Mouse (Mus musculus): Measurements from ENCODE around the gene Otoa. TPM values are rescaled to one million over a fixed set of nuclear protein-coding genes. Genes with fewer than 3 reads are reported as not detected.

Gene Otoa
- polyA plus RNA-seq (2016; fragmentation: Nextera tagmentation; extraction: Ambion mirVana), result 0.05 and 0.09 TPM in 2 replicates

GRCm38 (mm10) chr7:121081350-121081749 is at the start of gene Otoa:
Otoa (plus strand) TSS chr7:121081650.
- Histone ChIP-seq H3K4me3 (no peak within 1 kb of the TSS), H3K27me3 (ENCODE audit: low read depth, poor library complexity, severe bottlenecking) (no peaks in the 10 kb centered on the region), H3K9me3 (replicated peaks) (no peaks in the 10 kb centered on the region), H3K4me1 (peaks cover 8% of the 10 kb centered on the region; the same call in 1 of the 2 replicates), H3K36me3 (peaks cover 42% of the 10 kb centered on the region), H3K27ac (replicated peaks) (no peak within 1 kb of the TSS)
- WGBS, result 93% methylated on average over 4 of the region's 4 CpGs
- DNase-seq (ENCODE audit: low spot score), result no peak

GRCm38 (mm10) chr7:121033856-121034652 is 47.4 kb upstream of the Otoa start, which contains the start of gene Mettl9:
Mettl9 (plus strand) TSS chr7:121034445.
- 2% methylated on average over 42 of the region's 43 CpGs for WGBS

GRCm38 (mm10) chr7:121034701-121035141 is 46.7 kb upstream of the Otoa start:
- H3K36me3 ChIP-seq, result 0 out of 2 replicates have a peak, but pooled peaks cover 4% of the 10 kb centered on the region
- WGBS, result under 1% methylated on average over 50 of the region's 63 CpGs
- peak overlapping the region; percentile 100 for H3K27ac ChIP-seq (replicated peaks)
- H3K27me3 ChIP-seq (ENCODE audit: low read depth, poor library complexity, severe bottlenecking), result peaks cover 23% of the 10 kb centered on the region
- peak overlapping the region; percentile 78 for H3K4me3 ChIP-seq
- DNase-seq (ENCODE audit: low spot score), result no peak
- H3K4me1 ChIP-seq, result peaks cover 35% of the 10 kb centered on the region
- H3K9me3 ChIP-seq (replicated peaks), result no peaks in the 10 kb centered on the region

More at GRCm38 (mm10) chr7:121033856-121034652, 47.4 kb upstream of the Otoa start, which contains the start of gene Mettl9:
- H3K27me3 ChIP-seq (ENCODE audit: low read depth, poor library complexity, severe bottlenecking), result peaks cover 23% of the 10 kb centered on the region
- DNase-seq (ENCODE audit: low spot score), result peak; percentile 98
- H3K4me3 ChIP-seq, result peak within 1 kb of the TSS; percentile 78
- H3K36me3 ChIP-seq, result 0 out of 2 replicates have a peak, but pooled peaks cover 4% of the 10 kb centered on the region
- H3K27ac ChIP-seq (replicated peaks), result peak within 1 kb of the TSS; percentile 100
- peaks cover 35% of the 10 kb centered on the region for H3K4me1 ChIP-seq
- H3K9me3 ChIP-seq (replicated peaks), result no peaks in the 10 kb centered on the region

- H3K27ac ChIP-seq (replicated peaks), result peak overlapping the region; percentile 100
- no peak for DNase-seq (ENCODE audit: low spot score)
These were observed 46.2 kb upstream of the Otoa start for GRCm38 (mm10) chr7:121035161-121035721.

GRCm38 (mm10) chr7:121040595-121040994 is 40.9 kb upstream of the Otoa start:
- 92% methylated on average over 4 of the region's 4 CpGs for WGBS
- no peaks in the 10 kb centered on the region for H3K27me3 ChIP-seq (ENCODE audit: low read depth, poor library complexity, severe bottlenecking)
- no peak overlapping the region for H3K27ac ChIP-seq (replicated peaks)
- H3K36me3 ChIP-seq, result peaks cover 22% of the 10 kb centered on the region
- H3K4me1 ChIP-seq, result peaks cover 28% of the 10 kb centered on the region
- no peak overlapping the region for H3K4me3 ChIP-seq
- DNase-seq (ENCODE audit: low spot score), result no peak
- no peaks in the 10 kb centered on the region for H3K9me3 ChIP-seq (replicated peaks)

More at GRCm38 (mm10) chr7:121035161-121035721, 46.2 kb upstream of the Otoa start:
- Histone ChIP-seq H3K9me3 (replicated peaks) (no peaks in the 10 kb centered on the region), H3K36me3 (0 out of 2 replicates have a peak, but pooled peaks cover 4% of the 10 kb centered on the region), H3K27me3 (ENCODE audit: low read depth, poor library complexity, severe bottlenecking) (peaks cover 21% of the 10 kb centered on the region), H3K4me3 (peak overlapping the region; percentile 78), H3K4me1 (peaks cover 35% of the 10 kb centered on the region)
- under 1% methylated on average over 24 of the region's 24 CpGs for WGBS

GRCm38 (mm10) chr7:121041989-121042388 is 39.5 kb upstream of the Otoa start:
- peaks cover 14% of the 10 kb centered on the region for H3K4me1 ChIP-seq
- H3K27me3 ChIP-seq (ENCODE audit: low read depth, poor library complexity, severe bottlenecking), result no peaks in the 10 kb centered on the region

GRCm38 (mm10) chr7:121043004-121043403 is 38.4 kb upstream of the Otoa start:
- Histone ChIP-seq H3K36me3 (peaks cover 19% of the 10 kb centered on the region), H3K27me3 (ENCODE audit: low read depth, poor library complexity, severe bottlenecking) (no peaks in the 10 kb centered on the region), H3K9me3 (replicated peaks) (no peaks in the 10 kb centered on the region), H3K4me3 (no peak overlapping the region), H3K27ac (replicated peaks) (no peak overlapping the region), H3K4me1 (peaks cover 4% of the 10 kb centered on the region; the same call in 1 of the 2 replicates)
- no peak for DNase-seq (ENCODE audit: low spot score)
- WGBS, result 96% methylated on average over 3 of the region's 3 CpGs

More at GRCm38 (mm10) chr7:121041989-121042388, 39.5 kb upstream of the Otoa start:
- no peak overlapping the region for H3K27ac ChIP-seq (replicated peaks)
- 83% methylated on average over 1 of the region's 1 CpGs for WGBS
- no peak for DNase-seq (ENCODE audit: low spot score)
- H3K9me3 ChIP-seq (replicated peaks), result no peaks in the 10 kb centered on the region
- H3K36me3 ChIP-seq, result peaks cover 17% of the 10 kb centered on the region
- no peak overlapping the region for H3K4me3 ChIP-seq

GRCm38 (mm10) chr7:121043510-121043909 is 37.9 kb upstream of the Otoa start:
- no peaks in the 10 kb centered on the region for H3K9me3 ChIP-seq (replicated peaks)
- H3K27ac ChIP-seq (replicated peaks), result no peak overlapping the region
- H3K4me1 ChIP-seq, result 0 out of 2 replicates have a peak, but pooled peaks cover 2% of the 10 kb centered on the region
- H3K27me3 ChIP-seq (ENCODE audit: low read depth, poor library complexity, severe bottlenecking), result no peaks in the 10 kb centered on the region
- no peak for DNase-seq (ENCODE audit: low spot score)
- 93% methylated on average over 1 of the region's 1 CpGs for WGBS
- peaks cover 24% of the 10 kb centered on the region for H3K36me3 ChIP-seq
- no peak overlapping the region for H3K4me3 ChIP-seq

GRCm38 (mm10) chr7:121044251-121044650 is 37.2 kb upstream of the Otoa start:
- 91% methylated on average over 1 of the region's 1 CpGs for WGBS
- Histone ChIP-seq H3K27me3 (ENCODE audit: low read depth, poor library complexity, severe bottlenecking) (no peaks in the 10 kb centered on the region), H3K36me3 (peaks cover 31% of the 10 kb centered on the region), H3K4me1 (no peaks in the 10 kb centered on the region), H3K9me3 (replicated peaks) (no peaks in the 10 kb centered on the region), H3K4me3 (no peak overlapping the region), H3K27ac (replicated peaks) (no peak overlapping the region)
- no peak for DNase-seq (ENCODE audit: low spot score)

GRCm38 (mm10) chr7:121045671-121046453 is 35.6 kb upstream of the Otoa start:
- 92% methylated on average over 6 of the region's 6 CpGs for WGBS
- H3K27me3 ChIP-seq (ENCODE audit: low read depth, poor library complexity, severe bottlenecking), result no peaks in the 10 kb centered on the region
- H3K4me1 ChIP-seq, result no peaks in the 10 kb centered on the region
- no peak overlapping the region for H3K4me3 ChIP-seq
- no peak overlapping the region for H3K27ac ChIP-seq (replicated peaks)
- peaks cover 48% of the 10 kb centered on the region for H3K36me3 ChIP-seq
- DNase-seq (ENCODE audit: low spot score), result no peak
- H3K9me3 ChIP-seq (replicated peaks), result no peaks in the 10 kb centered on the region

GRCm38 (mm10) chr7:121047624-121048023 is 33.8 kb upstream of the Otoa start:
- H3K4me1 ChIP-seq, result no peaks in the 10 kb centered on the region
- no peak for DNase-seq (ENCODE audit: low spot score)
- no peak overlapping the region for H3K27ac ChIP-seq (replicated peaks)
- no peak overlapping the region for H3K4me3 ChIP-seq
- H3K9me3 ChIP-seq (replicated peaks), result no peaks in the 10 kb centered on the region
- 97% methylated on average over 2 of the region's 2 CpGs for WGBS
- no peaks in the 10 kb centered on the region for H3K27me3 ChIP-seq (ENCODE audit: low read depth, poor library complexity, severe bottlenecking)
- peaks cover 63% of the 10 kb centered on the region for H3K36me3 ChIP-seq

GRCm38 (mm10) chr7:121053071-121053470 is 28.4 kb upstream of the Otoa start:
- H3K4me3 ChIP-seq, result no peak overlapping the region
- DNase-seq (ENCODE audit: low spot score), result no peak
- H3K27ac ChIP-seq (replicated peaks), result no peak overlapping the region
- H3K9me3 ChIP-seq (replicated peaks), result no peaks in the 10 kb centered on the region
- H3K27me3 ChIP-seq (ENCODE audit: low read depth, poor library complexity, severe bottlenecking), result no peaks in the 10 kb centered on the region
- no peaks in the 10 kb centered on the region for H3K4me1 ChIP-seq
- H3K36me3 ChIP-seq, result peaks cover 99% of the 10 kb centered on the region
- WGBS, result 92% methylated on average over 4 of the region's 4 CpGs

All from midbrain, embryonic 10.5 days (tissue).